Mouse (Mus musculus): ENCODE results near the gene Hao2. TPM values are rescaled to one million over a fixed set of nuclear protein-coding genes. Genes with fewer than 3 reads are reported as not detected.

Hao2 gene
- polyA plus RNA-seq, 1 experiment from 2014 or later, result 52.0 TPM

- H3K9ac ChIP-seq (replicated peaks; ENCODE audit: low read length), result no peak overlapping the region
- no peak for ATAC-seq (ENCODE audit: low FRiP score, low TSS enrichment)
- H3K9me3 ChIP-seq (ENCODE audit: low read length), result no peaks in the 10 kb centered on the region
- H3K27ac ChIP-seq (ENCODE audit: low read length), result no peak overlapping the region
- no peak overlapping the region for H3K4me3 ChIP-seq (ENCODE audit: low read length)
- no peaks in the 10 kb centered on the region for H3K27me3 ChIP-seq (ENCODE audit: insufficient read depth, low read length)
- no peaks in the 10 kb centered on the region for H3K36me3 ChIP-seq (ENCODE audit: insufficient read depth, low read length)
- WGBS, result 82% methylated on average over 2 of the region's 2 CpGs
- H3K4me1 ChIP-seq (ENCODE audit: insufficient read depth, low read length), result no peaks in the 10 kb centered on the region
- no peak overlapping the region for H3K4me2 ChIP-seq (replicated peaks; ENCODE audit: low read depth, low read length)
These were observed 24.8 kb downstream of the Hao2 start for GRCm38 (mm10) chr3:98868219-98868618.

- no peaks in the 10 kb centered on the region for H3K36me3 ChIP-seq (ENCODE audit: insufficient read depth, low read length)
- H3K9ac ChIP-seq (replicated peaks; ENCODE audit: low read length), result no peak overlapping the region
- no peak overlapping the region for H3K4me2 ChIP-seq (replicated peaks; ENCODE audit: low read depth, low read length)
- 100% methylated on average over 1 of the region's 1 CpGs for WGBS
- ATAC-seq (ENCODE audit: low FRiP score, low TSS enrichment), result no peak
- no peak overlapping the region for H3K4me3 ChIP-seq (ENCODE audit: low read length)
- H3K27me3 ChIP-seq (ENCODE audit: insufficient read depth, low read length), result no peaks in the 10 kb centered on the region
- no peaks in the 10 kb centered on the region for H3K4me1 ChIP-seq (ENCODE audit: insufficient read depth, low read length)
- no peak overlapping the region for H3K27ac ChIP-seq (ENCODE audit: low read length)
- H3K9me3 ChIP-seq (ENCODE audit: low read length), result no peaks in the 10 kb centered on the region
These were observed 30.2 kb downstream of the Hao2 start for GRCm38 (mm10) chr3:98862800-98863199.

- H3K9me3 ChIP-seq (ENCODE audit: low read length), result no peaks in the 10 kb centered on the region
- WGBS, result 87% methylated on average over 3 of the region's 3 CpGs
- no peaks in the 10 kb centered on the region for H3K27me3 ChIP-seq (ENCODE audit: insufficient read depth, low read length)
- ATAC-seq (ENCODE audit: low FRiP score, low TSS enrichment), result no peak
- H3K27ac ChIP-seq (ENCODE audit: low read length), result no peak within 1 kb of the TSS
- no peak within 1 kb of the TSS for H3K4me2 ChIP-seq (replicated peaks; ENCODE audit: low read depth, low read length)
- no peaks in the 10 kb centered on the region for H3K36me3 ChIP-seq (ENCODE audit: insufficient read depth, low read length)
- no peak within 1 kb of the TSS for H3K4me3 ChIP-seq (ENCODE audit: low read length)
- H3K9ac ChIP-seq (replicated peaks; ENCODE audit: low read length), result no peak within 1 kb of the TSS
- H3K4me1 ChIP-seq (ENCODE audit: insufficient read depth, low read length), result no peaks in the 10 kb centered on the region
These were observed 33.5 kb downstream of the Hao2 start, which contains the start of gene Hsd3b1 for GRCm38 (mm10) chr3:98859576-98859975. TSS of gene Hsd3b1 (minus strand) at chr3:98859794.

GRCm38 (mm10) chr3:98858051-98858450 lies 35.0 kb downstream of the Hao2 start:
- WGBS, result 69% methylated on average over 2 of the region's 2 CpGs
- H3K27me3 ChIP-seq (ENCODE audit: insufficient read depth, low read length), result no peaks in the 10 kb centered on the region
- H3K36me3 ChIP-seq (ENCODE audit: insufficient read depth, low read length), result no peaks in the 10 kb centered on the region
- no peak overlapping the region for H3K27ac ChIP-seq (ENCODE audit: low read length)
- no peak overlapping the region for H3K4me2 ChIP-seq (replicated peaks; ENCODE audit: low read depth, low read length)
- no peak overlapping the region for H3K4me3 ChIP-seq (ENCODE audit: low read length)
- no peak overlapping the region for H3K9ac ChIP-seq (replicated peaks; ENCODE audit: low read length)
- no peak for ATAC-seq (ENCODE audit: low FRiP score, low TSS enrichment)
- no peaks in the 10 kb centered on the region for H3K9me3 ChIP-seq (ENCODE audit: low read length)
- no peaks in the 10 kb centered on the region for H3K4me1 ChIP-seq (ENCODE audit: insufficient read depth, low read length)

- ATAC-seq (ENCODE audit: low FRiP score, low TSS enrichment), result no peak
- WGBS, result 59% methylated on average over 1 of the region's 1 CpGs
- no peak overlapping the region for H3K4me2 ChIP-seq (replicated peaks; ENCODE audit: low read depth, low read length)
- no peak overlapping the region for H3K27ac ChIP-seq (ENCODE audit: low read length)
- no peak overlapping the region for H3K9ac ChIP-seq (replicated peaks; ENCODE audit: low read length)
- H3K9me3 ChIP-seq (ENCODE audit: low read length), result no peaks in the 10 kb centered on the region
- no peak overlapping the region for H3K4me3 ChIP-seq (ENCODE audit: low read length)
- no peaks in the 10 kb centered on the region for H3K4me1 ChIP-seq (ENCODE audit: insufficient read depth, low read length)
- H3K36me3 ChIP-seq (ENCODE audit: insufficient read depth, low read length), result no peaks in the 10 kb centered on the region
- no peaks in the 10 kb centered on the region for H3K27me3 ChIP-seq (ENCODE audit: insufficient read depth, low read length)
These were observed 36.1 kb downstream of the Hao2 start for GRCm38 (mm10) chr3:98856892-98857291.

GRCm38 (mm10) chr3:98855160-98855559 lies 37.9 kb downstream of the Hao2 start:
- ATAC-seq (ENCODE audit: low FRiP score, low TSS enrichment), result no peak
- 73% methylated on average over 3 of the region's 3 CpGs for WGBS
- no peak overlapping the region for H3K4me2 ChIP-seq (replicated peaks; ENCODE audit: low read depth, low read length)
- H3K9me3 ChIP-seq (ENCODE audit: low read length), result no peaks in the 10 kb centered on the region
- H3K27me3 ChIP-seq (ENCODE audit: insufficient read depth, low read length), result no peaks in the 10 kb centered on the region
- no peaks in the 10 kb centered on the region for H3K36me3 ChIP-seq (ENCODE audit: insufficient read depth, low read length)
- no peak overlapping the region for H3K9ac ChIP-seq (replicated peaks; ENCODE audit: low read length)
- no peak overlapping the region for H3K27ac ChIP-seq (ENCODE audit: low read length)
- H3K4me3 ChIP-seq (ENCODE audit: low read length), result no peak overlapping the region
- H3K4me1 ChIP-seq (ENCODE audit: insufficient read depth, low read length), result 0 out of 2 replicates have a peak, but pooled peaks cover 2% of the 10 kb centered on the region

GRCm38 (mm10) chr3:98853685-98854084 lies 39.4 kb downstream of the Hao2 start:
- no peaks in the 10 kb centered on the region for H3K36me3 ChIP-seq (ENCODE audit: insufficient read depth, low read length)
- H3K4me3 ChIP-seq (ENCODE audit: low read length), result no peak overlapping the region
- H3K27ac ChIP-seq (ENCODE audit: low read length), result no peak overlapping the region
- no peak overlapping the region for H3K9ac ChIP-seq (replicated peaks; ENCODE audit: low read length)
- WGBS, result 19% methylated on average over 1 of the region's 1 CpGs
- H3K4me1 ChIP-seq (ENCODE audit: insufficient read depth, low read length), result 0 out of 2 replicates have a peak, but pooled peaks cover 2% of the 10 kb centered on the region
- no peaks in the 10 kb centered on the region for H3K27me3 ChIP-seq (ENCODE audit: insufficient read depth, low read length)
- H3K9me3 ChIP-seq (ENCODE audit: low read length), result no peaks in the 10 kb centered on the region
- ATAC-seq (ENCODE audit: low FRiP score, low TSS enrichment), result no peak
- H3K4me2 ChIP-seq (replicated peaks; ENCODE audit: low read depth, low read length), result no peak overlapping the region

- 86% methylated on average over 3 of the region's 3 CpGs for WGBS
- H3K9ac ChIP-seq (replicated peaks; ENCODE audit: low read length), result no peak overlapping the region
These were observed 40.0 kb downstream of the Hao2 start for GRCm38 (mm10) chr3:98853051-98853450.

GRCm38 (mm10) chr3:98852631-98853030 lies 40.4 kb downstream of the Hao2 start:
- 0 out of 2 replicates have a peak, but pooled peaks cover 2% of the 10 kb centered on the region for H3K4me1 ChIP-seq (ENCODE audit: insufficient read depth, low read length)

More at GRCm38 (mm10) chr3:98853051-98853450, 40.0 kb downstream of the Hao2 start:
- Histone ChIP-seq H3K4me3 (ENCODE audit: low read length) (no peak overlapping the region), H3K9me3 (ENCODE audit: low read length) (no peaks in the 10 kb centered on the region), H3K4me2 (replicated peaks; ENCODE audit: low read depth, low read length) (no peak overlapping the region), H3K27me3 (ENCODE audit: insufficient read depth, low read length) (no peaks in the 10 kb centered on the region), H3K27ac (ENCODE audit: low read length) (no peak overlapping the region), H3K36me3 (ENCODE audit: insufficient read depth, low read length) (no peaks in the 10 kb centered on the region), H3K4me1 (ENCODE audit: insufficient read depth, low read length) (0 out of 2 replicates have a peak, but pooled peaks cover 2% of the 10 kb centered on the region)
- no peak for ATAC-seq (ENCODE audit: low FRiP score, low TSS enrichment)

GRCm38 (mm10) chr3:98851853-98852252 lies 41.2 kb downstream of the Hao2 start:
- Histone ChIP-seq H3K4me3 (ENCODE audit: low read length) (no peak overlapping the region), H3K9ac (replicated peaks; ENCODE audit: low read length) (no peak overlapping the region)
- WGBS, result 58% methylated on average over 2 of the region's 2 CpGs

More at GRCm38 (mm10) chr3:98852631-98853030, 40.4 kb downstream of the Hao2 start:
- Histone ChIP-seq H3K4me3 (ENCODE audit: low read length) (no peak overlapping the region), H3K9ac (replicated peaks; ENCODE audit: low read length) (no peak overlapping the region), H3K27me3 (ENCODE audit: insufficient read depth, low read length) (no peaks in the 10 kb centered on the region), H3K36me3 (ENCODE audit: insufficient read depth, low read length) (no peaks in the 10 kb centered on the region), H3K27ac (ENCODE audit: low read length) (no peak overlapping the region), H3K4me2 (replicated peaks; ENCODE audit: low read depth, low read length) (no peak overlapping the region), H3K9me3 (ENCODE audit: low read length) (no peaks in the 10 kb centered on the region)
- no peak for ATAC-seq (ENCODE audit: low FRiP score, low TSS enrichment)
- WGBS, result 85% methylated on average over 6 of the region's 6 CpGs

More at GRCm38 (mm10) chr3:98851853-98852252, 41.2 kb downstream of the Hao2 start:
- Histone ChIP-seq H3K27ac (ENCODE audit: low read length) (no peak overlapping the region), H3K4me1 (ENCODE audit: insufficient read depth, low read length) (0 out of 2 replicates have a peak, but pooled peaks cover 2% of the 10 kb centered on the region), H3K4me2 (replicated peaks; ENCODE audit: low read depth, low read length) (no peak overlapping the region), H3K36me3 (ENCODE audit: insufficient read depth, low read length) (no peaks in the 10 kb centered on the region), H3K27me3 (ENCODE audit: insufficient read depth, low read length) (no peaks in the 10 kb centered on the region), H3K9me3 (ENCODE audit: low read length) (no peaks in the 10 kb centered on the region)
- no peak for ATAC-seq (ENCODE audit: low FRiP score, low TSS enrichment)
